Mouse (Mus musculus) 3134 (cell line): ENCODE data around the gene Hecw1.
A peak's percentile ranks its signal among the peaks of the same experiment; 100 is the strongest.

Source experiments
- DNase-seq: peaks from one replicate; pipeline ENCODE4 v3.0.0-alpha.2; 2011; ENCODE audit warnings: low spot score; ENCODE audit not compliant: insufficient read length; ENCODE audit errors: extremely low read depth

The Hecw1 gene

GRCm38 (mm10) chr13:14522906-14523269, at the start of gene Hecw1:
Gene Hecw1 (minus strand): TSS chr13:14523228.
- DNase-seq: no peak

- DNase-seq: no peak
Observed at GRCm38 (mm10) chr13:14561336-14561735, 38.3 kb upstream of the Hecw1 start.

- DNase-seq: no peak
Observed at GRCm38 (mm10) chr13:14552628-14553027, 29.6 kb upstream of the Hecw1 start.

GRCm38 (mm10) chr13:14542860-14543259, 19.8 kb upstream of the Hecw1 start:
- DNase-seq: no peak

GRCm38 (mm10) chr13:14522128-14522905, 711 bp downstream of the Hecw1 start:
- DNase-seq: no peak

GRCm38 (mm10) chr13:14521746-14522127, 1.3 kb downstream of the Hecw1 start:
- DNase-seq: no peak

GRCm38 (mm10) chr13:14519605-14520004, 3.4 kb downstream of the Hecw1 start:
- DNase-seq: no peak

- no peak for DNase-seq
Observed at GRCm38 (mm10) chr13:14517478-14517877, 5.5 kb downstream of the Hecw1 start.

- DNase-seq: no peak
Observed at GRCm38 (mm10) chr13:14515106-14515505, 7.9 kb downstream of the Hecw1 start.

GRCm38 (mm10) chr13:14513934-14514333, 9.1 kb downstream of the Hecw1 start:
- DNase-seq: no peak

- no peak for DNase-seq
Observed at GRCm38 (mm10) chr13:14506765-14507164, 16.3 kb downstream of the Hecw1 start.

- DNase-seq: no peak
Observed at GRCm38 (mm10) chr13:14500251-14500650, 22.8 kb downstream of the Hecw1 start.

GRCm38 (mm10) chr13:14498780-14499179, 24.2 kb downstream of the Hecw1 start:
- DNase-seq: no peak

- peak; percentile 57 for DNase-seq
Observed at GRCm38 (mm10) chr13:14496954-14497353, 26.1 kb downstream of the Hecw1 start.

- no peak for DNase-seq
Observed at GRCm38 (mm10) chr13:14487812-14488211, 35.2 kb downstream of the Hecw1 start.

- DNase-seq: no peak
Observed at GRCm38 (mm10) chr13:14471121-14471520, 51.9 kb downstream of the Hecw1 start.

- no peak for DNase-seq
Observed at GRCm38 (mm10) chr13:14467517-14467916, 55.5 kb downstream of the Hecw1 start.

GRCm38 (mm10) chr13:14461036-14461435, 62.0 kb downstream of the Hecw1 start:
- no peak for DNase-seq

- no peak for DNase-seq
Observed at GRCm38 (mm10) chr13:14457043-14457442, 66.0 kb downstream of the Hecw1 start.

- no peak for DNase-seq
Observed at GRCm38 (mm10) chr13:14439540-14439939, 83.5 kb downstream of the Hecw1 start.

- no peak for DNase-seq
Observed at GRCm38 (mm10) chr13:14428845-14429553, 94.0 kb downstream of the Hecw1 start.

GRCm38 (mm10) chr13:14424836-14425235, 98.2 kb downstream of the Hecw1 start:
- no peak for DNase-seq
